Mouse (Mus musculus) CH12.LX (cell line): ENCODE results near the gene Clstn1. TPM values are rescaled to one million over a fixed set of nuclear protein-coding genes. Genes with fewer than 3 reads are reported as not detected.

Experiments used
- DNase-seq: peaks from one replicate; pipeline ENCODE4 v3.0.0-alpha.2; 2013; ENCODE audit errors: extremely low read depth
- H3K27ac ChIP-seq: 2 replicates; pipeline ENCODE4 v1.5.1; 2012; ENCODE audit warnings: low read depth, mild to moderate bottlenecking, control low read depth, moderate library complexity; ENCODE audit not compliant: insufficient read depth
- H3K27me3 ChIP-seq: replicated peaks from 2 replicates; pipeline ENCODE3; 2012; ENCODE audit warnings: inconsistent platforms
- H3K36me3 ChIP-seq, 2 experiments: replicated peaks in 1 of 2; 2 replicates each; pipeline versions ENCODE3 to v1.6.1; 2012; ENCODE audit warnings: inconsistent platforms in 1 of 2, low read length in 1 of 2, mild to moderate bottlenecking in 1 of 2, mixed read lengths in 1 of 2, moderate library complexity in 1 of 2; ENCODE audit not compliant: control insufficient read depth in 1 of 2, insufficient read depth in 1 of 2
- H3K4me1 ChIP-seq, 2 experiments: 2 replicates each; pipeline ENCODE4 v1.6.1; 2012; ENCODE audit warnings: inconsistent platforms in 1 of 2, moderate library complexity in 1 of 2; ENCODE audit not compliant: insufficient read depth in 2 of 2, control insufficient read depth in 1 of 2
- H3K4me2 ChIP-seq: 2 replicates; pipeline ENCODE4 v1.6.1; 2012; ENCODE audit warnings: low read depth, mild to moderate bottlenecking, control low read depth; ENCODE audit not compliant: poor library complexity, insufficient read depth, severe bottlenecking
- H3K4me3 ChIP-seq, 3 experiments: fragments of 150-350 bp in 1 of 3; sonication (generic) in 1 of 3; replicated peaks in 1 of 3; 2 replicates each; pipeline versions ENCODE3 to v1.5.1; 2011 to 2012; ENCODE audit warnings: low read depth in 2 of 3, low read length in 2 of 3, mild to moderate bottlenecking in 2 of 3, moderate library complexity in 2 of 3, control low read depth in 1 of 3, improper control_type of control experiment in 1 of 3, inconsistent platforms in 1 of 3, mixed read lengths in 1 of 3; ENCODE audit not compliant: poor library complexity in 1 of 3
- H3K79me2 ChIP-seq: replicated peaks from 2 replicates; pipeline ENCODE4 v1.6.1; 2012; ENCODE audit warnings: mild to moderate bottlenecking, moderate library complexity; ENCODE audit not compliant: control insufficient read depth, poor library complexity, insufficient read depth, severe bottlenecking; ENCODE audit errors: extremely low read depth
- H3K9ac ChIP-seq: 2 replicates; pipeline ENCODE4 v1.6.1; 2012; ENCODE audit warnings: low read depth, mild to moderate bottlenecking, control low read depth, moderate library complexity; ENCODE audit not compliant: insufficient read depth
- H3K9me3 ChIP-seq: replicated peaks from 2 replicates; pipeline ENCODE3; 2012; ENCODE audit warnings: low read length, inconsistent platforms, mixed read lengths
- BHLHE40 ChIP-seq: IDR thresholded peaks from 2 replicates; pipeline ENCODE4 v1.6.1; 2011; ENCODE audit warnings: mild to moderate bottlenecking, low read depth, low read length, improper control_type of control experiment
- CHD1 ChIP-seq: IDR thresholded peaks from 2 replicates; pipeline ENCODE4 v1.6.1; 2012; ENCODE audit warnings: low read depth, low read length, improper control_type of control experiment, inconsistent platforms
- CHD2 ChIP-seq: IDR thresholded peaks from 2 replicates; pipeline ENCODE4 v1.6.1; 2011; ENCODE audit warnings: low read length, improper control_type of control experiment
- E2F4 ChIP-seq: IDR thresholded peaks from 2 replicates; pipeline ENCODE4 v1.6.1; 2011; ENCODE audit warnings: low read depth, low read length, improper control_type of control experiment; ENCODE audit not compliant: insufficient replicate concordance
- ELF1 ChIP-seq: IDR thresholded peaks from 2 replicates; pipeline ENCODE4 v1.6.1; 2014; ENCODE audit warnings: low read depth, mild to moderate bottlenecking, inconsistent platforms, low read length, improper control_type of control experiment
- GABPA ChIP-seq: IDR thresholded peaks from 2 replicates; pipeline ENCODE4 v1.6.1; 2012; ENCODE audit warnings: low read depth, low read length, improper control_type of control experiment, inconsistent platforms; ENCODE audit not compliant: insufficient replicate concordance
- HCFC1 ChIP-seq: IDR thresholded peaks from 2 replicates; pipeline ENCODE4 v1.6.1; 2012; ENCODE audit warnings: low read depth, mild to moderate bottlenecking, inconsistent platforms, low read length, improper control_type of control experiment
- KAT2A ChIP-seq: IDR thresholded peaks from 2 replicates; pipeline ENCODE4 v1.6.1; 2012; ENCODE audit warnings: low read length, improper control_type of control experiment, inconsistent platforms; ENCODE audit not compliant: insufficient replicate concordance
- MAFK ChIP-seq: IDR thresholded peaks from 2 replicates; pipeline ENCODE4 v1.6.1; 2011; ENCODE audit warnings: low read length, improper control_type of control experiment; ENCODE audit not compliant: insufficient replicate concordance
- MAZ ChIP-seq: IDR thresholded peaks from 2 replicates; pipeline ENCODE4 v1.6.1; 2012; ENCODE audit warnings: low read depth, mild to moderate bottlenecking, inconsistent platforms, low read length, improper control_type of control experiment, moderate library complexity
- MEF2A ChIP-seq: IDR thresholded peaks from 2 replicates; pipeline ENCODE4 v1.6.1; 2014; ENCODE audit warnings: low read depth, mild to moderate bottlenecking, inconsistent platforms, low read length, improper control_type of control experiment, borderline replicate concordance
- MXI1 ChIP-seq: IDR thresholded peaks from 2 replicates; pipeline ENCODE4 v1.6.1; 2011; ENCODE audit warnings: mild to moderate bottlenecking, low read depth, low read length, improper control_type of control experiment
- PAX5 ChIP-seq: IDR thresholded peaks from 2 replicates; pipeline ENCODE4 v1.6.1; 2012; ENCODE audit warnings: low read length, inconsistent platforms, mixed read lengths
- POLR2A ChIP-seq: IDR thresholded peaks from 2 replicates; pipeline ENCODE4 v1.6.1; 2011; ENCODE audit warnings: low read depth, mild to moderate bottlenecking, improper control_type of control experiment, low read length
- POLR2AphosphoS2 ChIP-seq: IDR thresholded peaks from 2 replicates; pipeline ENCODE4 v1.6.1; 2011; ENCODE audit warnings: low read depth, low read length, improper control_type of control experiment
- TBP ChIP-seq: conservative IDR thresholded peaks from 2 replicates; pipeline ENCODE4 v1.6.1; 2011; ENCODE audit warnings: low read depth, low read length, improper control_type of control experiment
- UBTF ChIP-seq: IDR thresholded peaks from 2 replicates; pipeline ENCODE4 v1.6.1; 2012; ENCODE audit warnings: low read depth, mild to moderate bottlenecking, inconsistent platforms, low read length, improper control_type of control experiment, moderate library complexity
- ZC3H11A ChIP-seq: IDR thresholded peaks from 2 replicates; pipeline ENCODE4 v1.6.1; 2012; ENCODE audit warnings: low read depth, mild to moderate bottlenecking, inconsistent platforms, low read length, improper control_type of control experiment
- ZKSCAN1 ChIP-seq: IDR thresholded peaks from 2 replicates; pipeline ENCODE4 v1.6.1; 2012; ENCODE audit warnings: low read depth, inconsistent platforms, low read length, improper control_type of control experiment, borderline replicate concordance
- ZMIZ1 ChIP-seq: IDR thresholded peaks from 2 replicates; pipeline ENCODE4 v1.6.1; 2012; ENCODE audit warnings: low read depth, mild to moderate bottlenecking, inconsistent platforms, low read length, improper control_type of control experiment
- ZNF384 ChIP-seq: IDR thresholded peaks from 2 replicates; pipeline ENCODE4 v1.6.1; 2012; ENCODE audit warnings: low read depth, low read length, improper control_type of control experiment, inconsistent platforms
- dilution Hi-C: fragments of 300-500 bp; cut with MboI; formaldehyde crosslinking; loops from 2 replicates; pipeline ENCODE4 v1.14.3; 2020; ENCODE audit warnings: low sequenced_read_pairs; ENCODE audit not compliant: extremely low pct_unique_long_range_greater_than_20kb, extremely low pct_ligation_motif_present
- in situ Hi-C: fragments of 300-500 bp; cut with MboI; formaldehyde crosslinking; loops from 3 replicates; pipeline ENCODE4 v1.14.3; 2019; ENCODE audit warnings: low sequenced_read_pairs, low pct_ligation_motif_present, low pct_unique_long_range_greater_than_20kb, mixed read lengths
- polyA plus RNA-seq: library from polyadenylated mRNA; unstranded; fragments of >175 nt; gene quantifications from 2 replicates; pipeline ENCODE4 v1.2.1, GENCODE M21; 2012; ENCODE audit warnings: low read depth; ENCODE audit not compliant: insufficient read length
- total RNA-seq, 2 experiments: library from RNA; depleted of rRNA; stranded (reverse); fragments of 300-350 nt in 1 of 2; fragments of >200 nt in 1 of 2; gene quantifications; 2 replicates each; pipeline ENCODE4 v1.2.3; 2012 to 2014

Clstn1 gene
- total and polyA plus RNA-seq, 3 experiments: 26.4 to 53.1 (median 35.2) TPM

- DNase-seq: no peak
- Histone ChIP-seq H3K9ac (no peak overlapping the region), H3K27me3 (no peaks in the 10 kb centered on the region), H3K4me1 (peaks cover 9 to 34% of the 10 kb centered on the region in 2 experiments), H3K36me3 (peaks cover 28 to 80% of the 10 kb centered on the region in 2 experiments), H3K9me3 (no peaks in the 10 kb centered on the region), H3K27ac (no peak overlapping the region), H3K4me3 (no peak overlapping the region), H3K4me2 (no peak overlapping the region), H3K79me2 (no peaks in the 10 kb centered on the region)
- TF ChIP-seq HCFC1 (no peak), MEF2A (no peak), CHD1 (no peak), ZKSCAN1 (no peak), ZNF384 (peak; percentile 50), MAFK (no peak), E2F4 (no peak), BHLHE40 (peak; percentile 39; the same call in 1 of the 2 replicates), POLR2A (no peak), MAZ (no peak), GABPA (no peak)
- in situ Hi-C loops: no loop called here
- dilution Hi-C loops: no loop called here
Measured at GRCm38 (mm10) chr4:149635915-149636415, 49.7 kb downstream of the Clstn1 start.

- no peak overlapping the region for H3K27ac ChIP-seq
- no peak overlapping the region for H3K9ac ChIP-seq
- dilution Hi-C loops: no loop called here
- in situ Hi-C loops: no loop called here
- TF ChIP-seq BHLHE40 (no peak), PAX5 (no peak), MXI1 (no peak), ZNF384 (no peak), HCFC1 (no peak), CHD2 (no peak), POLR2A (no peak), ZC3H11A (no peak), TBP (no peak), CHD1 (no peak), UBTF (no peak), POLR2AphosphoS2 (no peak), KAT2A (no peak), ELF1 (no peak), ZMIZ1 (no peak)
- DNase-seq: no peak
- no peak overlapping the region for H3K4me3 ChIP-seq
- H3K27me3 ChIP-seq: no peaks in the 10 kb centered on the region
- no peaks in the 10 kb centered on the region for H3K79me2 ChIP-seq
- peaks cover 21 to 38% of the 10 kb centered on the region in 2 experiments for H3K4me1 ChIP-seq
- H3K9me3 ChIP-seq: no peaks in the 10 kb centered on the region
- H3K36me3 ChIP-seq: peaks cover 15 to 69% of the 10 kb centered on the region in 2 experiments
- no peak overlapping the region for H3K4me2 ChIP-seq
Measured at GRCm38 (mm10) chr4:149637942-149638341, 51.7 kb downstream of the Clstn1 start.
